Mouse (Mus musculus) CH12.LX (cell line): ENCODE results near the gene H2-Aa. TPM values are rescaled to one million over a fixed set of nuclear protein-coding genes. Genes with fewer than 3 reads are reported as not detected.

Experiments
- DNase-seq: peaks from one replicate; pipeline ENCODE4 v3.0.0-alpha.2; 2013; ENCODE audit errors: extremely low read depth
- H3K27ac ChIP-seq: 2 replicates; pipeline ENCODE4 v1.5.1; 2012; ENCODE audit warnings: low read depth, mild to moderate bottlenecking, control low read depth, moderate library complexity; ENCODE audit not compliant: insufficient read depth
- H3K27me3 ChIP-seq: replicated peaks from 2 replicates; pipeline ENCODE3; 2012; ENCODE audit warnings: inconsistent platforms
- H3K36me3 ChIP-seq, 2 experiments: replicated peaks in 1 of 2; 2 replicates each; pipeline versions ENCODE3 to v1.6.1; 2012; ENCODE audit warnings: inconsistent platforms in 1 of 2, low read length in 1 of 2, mild to moderate bottlenecking in 1 of 2, mixed read lengths in 1 of 2, moderate library complexity in 1 of 2; ENCODE audit not compliant: control insufficient read depth in 1 of 2, insufficient read depth in 1 of 2
- H3K4me1 ChIP-seq, 2 experiments: 2 replicates each; pipeline ENCODE4 v1.6.1; 2012; ENCODE audit warnings: inconsistent platforms in 1 of 2, moderate library complexity in 1 of 2; ENCODE audit not compliant: insufficient read depth in 2 of 2, control insufficient read depth in 1 of 2
- H3K4me2 ChIP-seq: 2 replicates; pipeline ENCODE4 v1.6.1; 2012; ENCODE audit warnings: low read depth, mild to moderate bottlenecking, control low read depth; ENCODE audit not compliant: poor library complexity, insufficient read depth, severe bottlenecking
- H3K4me3 ChIP-seq, 3 experiments: fragments of 150-350 bp in 1 of 3; sonication (generic) in 1 of 3; replicated peaks in 1 of 3; 2 replicates each; pipeline versions ENCODE3 to v1.5.1; 2011 to 2012; ENCODE audit warnings: low read depth in 2 of 3, low read length in 2 of 3, mild to moderate bottlenecking in 2 of 3, moderate library complexity in 2 of 3, control low read depth in 1 of 3, improper control_type of control experiment in 1 of 3, inconsistent platforms in 1 of 3, mixed read lengths in 1 of 3; ENCODE audit not compliant: poor library complexity in 1 of 3
- H3K79me2 ChIP-seq: replicated peaks from 2 replicates; pipeline ENCODE4 v1.6.1; 2012; ENCODE audit warnings: mild to moderate bottlenecking, moderate library complexity; ENCODE audit not compliant: control insufficient read depth, poor library complexity, insufficient read depth, severe bottlenecking; ENCODE audit errors: extremely low read depth
- H3K9ac ChIP-seq: 2 replicates; pipeline ENCODE4 v1.6.1; 2012; ENCODE audit warnings: low read depth, mild to moderate bottlenecking, control low read depth, moderate library complexity; ENCODE audit not compliant: insufficient read depth
- H3K9me3 ChIP-seq: replicated peaks from 2 replicates; pipeline ENCODE3; 2012; ENCODE audit warnings: low read length, inconsistent platforms, mixed read lengths
- CTCF ChIP-seq, 2 experiments: IDR thresholded peaks in 1 of 2; conservative IDR thresholded peaks in 1 of 2; 2 replicates each; pipeline ENCODE4 v1.5.1; 2011 to 2012; ENCODE audit warnings: low read depth in 2 of 2, low read length in 2 of 2, improper control_type of control experiment in 1 of 2, inconsistent platforms in 1 of 2, mild to moderate bottlenecking in 1 of 2, moderate library complexity in 1 of 2
- ELF1 ChIP-seq: IDR thresholded peaks from 2 replicates; pipeline ENCODE4 v1.6.1; 2014; ENCODE audit warnings: low read depth, mild to moderate bottlenecking, inconsistent platforms, low read length, improper control_type of control experiment
- EP300 ChIP-seq: IDR thresholded peaks from 2 replicates; pipeline ENCODE4 v1.6.1; 2011; ENCODE audit warnings: low read length, improper control_type of control experiment
- HCFC1 ChIP-seq: IDR thresholded peaks from 2 replicates; pipeline ENCODE4 v1.6.1; 2012; ENCODE audit warnings: low read depth, mild to moderate bottlenecking, inconsistent platforms, low read length, improper control_type of control experiment
- JUN ChIP-seq: IDR thresholded peaks from 2 replicates; pipeline ENCODE4 v1.6.1; 2011; ENCODE audit warnings: low read depth, mild to moderate bottlenecking, low read length, improper control_type of control experiment, moderate library complexity; ENCODE audit not compliant: insufficient read depth
- KAT2A ChIP-seq: IDR thresholded peaks from 2 replicates; pipeline ENCODE4 v1.6.1; 2012; ENCODE audit warnings: low read length, improper control_type of control experiment, inconsistent platforms; ENCODE audit not compliant: insufficient replicate concordance
- MAX ChIP-seq: IDR thresholded peaks from 2 replicates; pipeline ENCODE4 v1.6.1; 2011; ENCODE audit warnings: low read length, improper control_type of control experiment
- MXI1 ChIP-seq: IDR thresholded peaks from 2 replicates; pipeline ENCODE4 v1.6.1; 2011; ENCODE audit warnings: mild to moderate bottlenecking, low read depth, low read length, improper control_type of control experiment
- RCOR1 ChIP-seq: conservative IDR thresholded peaks from 2 replicates; pipeline ENCODE4 v1.6.1; 2012; ENCODE audit warnings: low read depth, mild to moderate bottlenecking, inconsistent platforms, low read length, improper control_type of control experiment
- SIN3A ChIP-seq: IDR thresholded peaks from 2 replicates; pipeline ENCODE4 v1.6.1; 2012; ENCODE audit warnings: low read length, improper control_type of control experiment, inconsistent platforms
- USF1 ChIP-seq: IDR thresholded peaks from 2 replicates; pipeline ENCODE4 v1.6.1; 2014; ENCODE audit warnings: low read depth, mild to moderate bottlenecking, inconsistent platforms, low read length, improper control_type of control experiment
- ZKSCAN1 ChIP-seq: IDR thresholded peaks from 2 replicates; pipeline ENCODE4 v1.6.1; 2012; ENCODE audit warnings: low read depth, inconsistent platforms, low read length, improper control_type of control experiment, borderline replicate concordance
- dilution Hi-C: fragments of 300-500 bp; cut with MboI; formaldehyde crosslinking; loops from 2 replicates; pipeline ENCODE4 v1.14.3; 2020; ENCODE audit warnings: low sequenced_read_pairs; ENCODE audit not compliant: extremely low pct_unique_long_range_greater_than_20kb, extremely low pct_ligation_motif_present
- in situ Hi-C: fragments of 300-500 bp; cut with MboI; formaldehyde crosslinking; loops from 3 replicates; pipeline ENCODE4 v1.14.3; 2019; ENCODE audit warnings: low sequenced_read_pairs, low pct_ligation_motif_present, low pct_unique_long_range_greater_than_20kb, mixed read lengths
- polyA plus RNA-seq: library from polyadenylated mRNA; unstranded; fragments of >175 nt; gene quantifications from 2 replicates; pipeline ENCODE4 v1.2.1, GENCODE M21; 2012; ENCODE audit warnings: low read depth; ENCODE audit not compliant: insufficient read length
- total RNA-seq, 2 experiments: library from RNA; depleted of rRNA; stranded (reverse); fragments of 300-350 nt in 1 of 2; fragments of >200 nt in 1 of 2; gene quantifications; 2 replicates each; pipeline ENCODE4 v1.2.3; 2012 to 2014

Gene H2-Aa
- total and polyA plus RNA-seq, 3 experiments = 385 to 958 (median 488) TPM

DNA sequence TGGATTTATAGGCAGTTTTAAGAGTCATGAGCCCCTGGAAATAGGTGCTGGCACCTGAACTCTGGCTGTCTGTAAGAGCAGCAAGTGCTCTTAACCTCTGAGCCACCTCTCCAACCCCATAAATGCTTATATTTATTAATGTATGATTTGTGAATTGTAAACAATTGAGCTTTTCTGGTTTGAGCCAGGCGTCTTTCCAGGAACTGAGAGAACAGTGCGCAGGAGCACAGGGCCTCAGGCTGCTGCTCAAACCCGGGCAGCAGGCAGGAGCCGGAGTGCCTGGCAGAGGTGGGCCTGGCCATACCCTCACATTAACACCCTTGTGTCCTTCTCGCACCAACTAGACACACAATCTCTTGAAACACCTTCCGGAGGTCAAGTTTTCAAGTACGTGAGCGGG is 12.4 kb upstream of the H2-Aa start:
- no peak overlapping the region for H3K4me3 ChIP-seq
- in situ Hi-C loops = no loop called here
- peaks cover 0 to 5% of the 10 kb centered on the region in 2 experiments for H3K36me3 ChIP-seq
- no peak overlapping the region for H3K9ac ChIP-seq
- H3K27me3 ChIP-seq = no peaks in the 10 kb centered on the region
- TF ChIP-seq USF1 = no peak
- TF ChIP-seq RCOR1 = no peak
- no peak for TF ChIP-seq MAX
- no peak for TF ChIP-seq ZKSCAN1
- TF ChIP-seq KAT2A = no peak
- TF ChIP-seq EP300 = no peak
- TF ChIP-seq JUN = no peak
- TF ChIP-seq CTCF (conservative IDR thresholded peaks at IDR 0.05 in 1 of 2, IDR thresholded peaks at IDR 0.05 in 1 of 2; ENCODE audit: low read depth in 2 of 2, low read length in 2 of 2) = no peak
- no peak for TF ChIP-seq HCFC1
- TF ChIP-seq MXI1 = no peak
- TF ChIP-seq SIN3A = no peak
- no peak for DNase-seq
- H3K27ac ChIP-seq = peak overlapping the region; percentile 49; the same call in 1 of the 2 replicates
- H3K79me2 ChIP-seq = peaks cover 8% of the 10 kb centered on the region; the same call in 1 of the 2 replicates
- H3K9me3 ChIP-seq = peaks cover 3% of the 10 kb centered on the region
- H3K4me1 ChIP-seq = peaks cover 15 to 44% of the 10 kb centered on the region in 2 experiments
- dilution Hi-C loops = no loop called here
- H3K4me2 ChIP-seq = peak overlapping the region; percentile 22; the same call in 1 of the 2 replicates

DNA sequence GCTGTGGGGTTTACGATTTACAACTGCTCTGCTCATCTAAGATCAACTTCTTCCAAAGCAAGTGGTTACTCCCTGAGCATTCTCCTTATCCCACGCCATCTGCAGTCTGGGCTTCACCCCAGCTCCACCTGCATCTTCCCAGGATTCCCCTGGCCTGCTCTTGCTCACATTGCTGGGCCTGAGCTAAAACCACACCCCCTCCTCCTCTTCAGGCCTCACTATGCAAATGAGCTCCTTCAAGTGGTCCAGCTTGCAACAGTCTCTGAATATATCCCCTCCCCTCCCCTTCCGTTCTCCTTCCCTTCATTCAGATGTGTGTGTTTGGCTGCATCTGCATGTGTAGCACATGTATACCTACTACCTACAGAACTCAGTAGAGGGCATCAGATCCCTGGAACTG is 11.7 kb upstream of the H2-Aa start:
- Histone ChIP-seq H3K27ac (no peak overlapping the region), H3K79me2 (peaks cover 12% of the 10 kb centered on the region), H3K9me3 (peaks cover 3% of the 10 kb centered on the region), H3K4me1 (peaks cover 16 to 44% of the 10 kb centered on the region in 2 experiments), H3K36me3 (peaks cover 0 to 5% of the 10 kb centered on the region in 2 experiments), H3K9ac (no peak overlapping the region), H3K4me3 (no peak overlapping the region), H3K27me3 (no peaks in the 10 kb centered on the region), H3K4me2 (no peak overlapping the region)
- in situ Hi-C loops (no loop called here), dilution Hi-C loops (no loop called here)
- TF ChIP-seq ZKSCAN1 (no peak), CTCF (conservative IDR thresholded peaks at IDR 0.05 in 1 of 2, IDR thresholded peaks at IDR 0.05 in 1 of 2; ENCODE audit: low read depth in 2 of 2, low read length in 2 of 2) (peak in 1 of 2 experiments; percentile 24; a peak in 2 of 4 replicates), ELF1 (no peak)
- no peak for DNase-seq
